Mouse (Mus musculus): Measurements from ENCODE around the gene Exoc4. TPM values are rescaled to one million over a fixed set of nuclear protein-coding genes. Genes with fewer than 3 reads are reported as not detected.

The Exoc4 gene
- total RNA-seq, 2 experiments from 2014 or later, result 37.6 to 38.2 TPM

GRCm38 (mm10) chr6:33946911-33947489, 698.1 kb downstream of the Exoc4 start:
- no peak for DNase-seq

- no peak for DNase-seq
These were observed 701.2 kb downstream of the Exoc4 start for GRCm38 (mm10) chr6:33950113-33950512.

- DNase-seq, result no peak
These were observed 706.6 kb downstream of the Exoc4 start for GRCm38 (mm10) chr6:33955469-33955868.

GRCm38 (mm10) chr6:33958281-33958680, 709.4 kb downstream of the Exoc4 start:
- DNase-seq, result no peak

GRCm38 (mm10) chr6:33960766-33961165, 711.9 kb downstream of the Exoc4 start:
- no peak for DNase-seq

- DNase-seq, result no peak
These were observed 714.2 kb downstream of the Exoc4 start for GRCm38 (mm10) chr6:33963092-33963491.

GRCm38 (mm10) chr6:33965571-33965970, 716.7 kb downstream of the Exoc4 start:
- DNase-seq, result no peak

- DNase-seq, result no peak
These were observed 719.9 kb downstream of the Exoc4 start for GRCm38 (mm10) chr6:33968746-33969145.

GRCm38 (mm10) chr6:33972801-33973200, 723.9 kb downstream of the Exoc4 start:
- DNase-seq, result no peak

- DNase-seq, result no peak
These were observed 727.7 kb downstream of the Exoc4 start for GRCm38 (mm10) chr6:33976576-33976975.

- DNase-seq, result no peak
These were observed 728.6 kb downstream of the Exoc4 start for GRCm38 (mm10) chr6:33977448-33977847.

- DNase-seq, result no peak
These were observed 729.0 kb downstream of the Exoc4 start for GRCm38 (mm10) chr6:33977880-33978279.

- no peak for DNase-seq
These were observed 733.8 kb downstream of the Exoc4 start for GRCm38 (mm10) chr6:33982709-33983108.

GRCm38 (mm10) chr6:33987132-33987531, 738.2 kb downstream of the Exoc4 start:
- no peak for DNase-seq

GRCm38 (mm10) chr6:33992213-33993034, 743.5 kb downstream of the Exoc4 start:
- no peak for DNase-seq

- DNase-seq, result no peak
These were observed 745.0 kb downstream of the Exoc4 start for GRCm38 (mm10) chr6:33993842-33994241.

GRCm38 (mm10) chr6:33998590-33998989, 749.7 kb downstream of the Exoc4 start:
- DNase-seq, result no peak

- DNase-seq, result no peak
These were observed 750.6 kb downstream of the Exoc4 start for GRCm38 (mm10) chr6:33999530-33999929.

GRCm38 (mm10) chr6:34000644-34001043, 751.8 kb downstream of the Exoc4 start:
- DNase-seq, result no peak

- DNase-seq, result no peak
These were observed 754.1 kb downstream of the Exoc4 start for GRCm38 (mm10) chr6:34003033-34003432.

- no peak for DNase-seq
These were observed 764.6 kb downstream of the Exoc4 start for GRCm38 (mm10) chr6:34013469-34013868.
